Mouse (Mus musculus): ENCODE measurements around the gene Icam4. TPM values are rescaled to one million over a fixed set of nuclear protein-coding genes. Genes with fewer than 3 reads are reported as not detected.

Icam4 gene
- total and polyA plus RNA-seq, 3 experiments, result 193 to 268 (median 260) TPM

- TF ChIP-seq GABPA (IDR thresholded peaks at IDR 0.05; ENCODE audit: low read depth, low read length), result peak; percentile 82; the same call in 1 of the 2 replicates
- TF ChIP-seq ZNF384 (IDR thresholded peaks at IDR 0.05; ENCODE audit: low read depth, low read length), result no peak
- TF ChIP-seq CHD1 (IDR thresholded peaks at IDR 0.05; ENCODE audit: low read depth, low read length), result peak; percentile 96
- TF ChIP-seq RAD21 (IDR thresholded peaks at IDR 0.05; ENCODE audit: low read depth, low read length), result no peak
- peak; percentile 69; the same call in 1 of the 2 replicates for TF ChIP-seq MEF2A (IDR thresholded peaks at IDR 0.05; ENCODE audit: extremely low read depth, insufficient replicate concordance, low read depth, low read length, poor library complexity, severe bottlenecking)
- TF ChIP-seq USF2 (IDR thresholded peaks at IDR 0.05; ENCODE audit: borderline replicate concordance in 1 of 2, insufficient read depth in 1 of 2, low read depth in 1 of 2, low read length in 2 of 2), result peak; percentile 92 to 98
- TF ChIP-seq USF1 (IDR thresholded peaks at IDR 0.05; ENCODE audit: low read depth, low read length), result peak; percentile 99
- peak; percentile 100 for TF ChIP-seq MYC (IDR thresholded peaks at IDR 0.05; ENCODE audit: low read depth, low read length)
- no peak for TF ChIP-seq CTCF (IDR thresholded peaks at IDR 0.05 in 2 of 3, conservative IDR thresholded peaks at IDR 0.05 in 1 of 3; ENCODE audit: control insufficient read depth in 1 of 3, insufficient read depth in 1 of 3, low read depth in 2 of 3, low read length in 3 of 3, poor library complexity in 1 of 3, severe bottlenecking in 1 of 3)
- TF ChIP-seq EP300 (IDR thresholded peaks at IDR 0.05; ENCODE audit: low read depth in 1 of 2, low read length in 2 of 2), result peak in 1 of 2 experiments; percentile 77; a peak in 2 of 4 replicates
- TF ChIP-seq TCF12 (IDR thresholded peaks at IDR 0.05; ENCODE audit: low read depth, low read length), result peak; percentile 89
- peak; percentile 98 for TF ChIP-seq NELFE (IDR thresholded peaks at IDR 0.05; ENCODE audit: low read depth, low read length)
- peak; percentile 77; the same call in 1 of the 2 replicates for TF ChIP-seq MAFK (IDR thresholded peaks at IDR 0.05; ENCODE audit: borderline replicate concordance, low read depth, low read length)
- TF ChIP-seq RCOR1 (IDR thresholded peaks at IDR 0.05; ENCODE audit: low read depth, low read length), result peak; percentile 86
- TF ChIP-seq MYB (IDR thresholded peaks at IDR 0.05; ENCODE audit: low read depth, low read length), result peak; percentile 67
- TF ChIP-seq MAX (IDR thresholded peaks at IDR 0.05; ENCODE audit: low read length), result peak; percentile 100
- peak; percentile 100 for TF ChIP-seq ELF1 (IDR thresholded peaks at IDR 0.05; ENCODE audit: low read depth, low read length)
These were observed 44.1 kb downstream of the Icam4 start, which contains the start of the genes Gm49373 and Fdx1l (continued) for GRCm38 (mm10) chr9:21073044-21073840.

- peak overlapping the region; percentile 68 for H3K9ac ChIP-seq (ENCODE audit: control insufficient read depth, low read depth, low read length, poor library complexity, severe bottlenecking)
- H3K27ac ChIP-seq (ENCODE audit: control insufficient read depth, low read depth, low read length), result no peak overlapping the region
- H3K4me3 ChIP-seq (ENCODE audit: control insufficient read depth in 1 of 2, insufficient read depth in 1 of 2, low read depth in 2 of 2, low read length in 2 of 2), result peak overlapping the region in 1 of 2 experiments; percentile 62; a peak in 2 of 4 replicates
- no peak for TF ChIP-seq CHD1 (IDR thresholded peaks at IDR 0.05; ENCODE audit: low read depth, low read length)
- TF ChIP-seq USF1 (IDR thresholded peaks at IDR 0.05; ENCODE audit: low read depth, low read length), result no peak
- no peak for TF ChIP-seq MYC (IDR thresholded peaks at IDR 0.05; ENCODE audit: low read depth, low read length)
- TF ChIP-seq POLR2A (IDR thresholded peaks at IDR 0.05; ENCODE audit: control insufficient read depth in 1 of 2, insufficient read depth in 1 of 2, low read depth in 1 of 2, low read length in 2 of 2, poor library complexity in 1 of 2), result no peak
- no peaks in the 10 kb centered on the region for H3K27me3 ChIP-seq (ENCODE audit: control insufficient read depth in 1 of 2, insufficient read depth in 2 of 2, low read length in 2 of 2)
- DNase-seq (ENCODE audit: low read depth, low spot score), result no peak
- peaks cover 35% of the 10 kb centered on the region for H3K79me2 ChIP-seq (ENCODE audit: control insufficient read depth, insufficient read depth, low read length, poor library complexity)
- H3K36me3 ChIP-seq (ENCODE audit: control insufficient read depth in 1 of 2, insufficient read depth in 2 of 2, low read length in 2 of 2), result peaks cover 19 to 32% of the 10 kb centered on the region in 2 experiments
- no peaks in the 10 kb centered on the region for H3K9me3 ChIP-seq (replicated peaks; ENCODE audit: insufficient read depth, low read length)
- peaks cover 9 to 17% of the 10 kb centered on the region in 2 experiments; a peak in 3 of 4 replicates for H3K4me1 ChIP-seq (ENCODE audit: control insufficient read depth in 1 of 2, insufficient read depth in 2 of 2, low read length in 2 of 2)
These were observed 45.0 kb downstream of the Icam4 start for GRCm38 (mm10) chr9:21074173-21074572.
